Mouse (Mus musculus) R1 (cell line): Measurements from ENCODE around the gene Gm38655.
"Not testable (repeated sequence)": the region's sequence is repeated elsewhere in the genome, so short reads cannot be mapped to it uniquely, and the experiment has no call there.

ENCODE experiments used
- DNase-seq: peaks from one replicate; pipeline ENCODE4 v3.0.0-alpha.2; 2018; ENCODE audit warnings: low read depth, low spot score

Gene Gm38655

DNA sequence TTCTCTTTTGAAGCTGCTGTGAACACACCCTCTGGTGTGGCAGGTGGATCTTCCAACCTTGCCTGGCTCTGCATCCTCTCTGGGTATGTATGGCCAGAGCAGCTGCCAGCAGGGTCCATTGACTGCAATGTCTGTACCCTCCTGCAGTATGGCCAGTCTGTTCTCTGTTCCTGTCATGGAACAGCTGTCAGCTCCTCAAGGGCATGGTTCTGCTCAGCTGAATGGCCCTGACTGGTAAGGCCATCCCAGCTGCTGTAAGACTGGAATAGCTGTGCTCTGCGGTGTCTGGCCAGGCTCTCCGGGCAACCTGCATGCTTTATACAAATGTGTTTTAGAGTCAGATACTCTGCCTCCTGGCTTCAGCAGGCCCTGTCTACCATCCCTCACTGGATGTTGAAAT is 5.6 kb downstream of the Gm38655 start:
- DNase-seq = no peak

DNA sequence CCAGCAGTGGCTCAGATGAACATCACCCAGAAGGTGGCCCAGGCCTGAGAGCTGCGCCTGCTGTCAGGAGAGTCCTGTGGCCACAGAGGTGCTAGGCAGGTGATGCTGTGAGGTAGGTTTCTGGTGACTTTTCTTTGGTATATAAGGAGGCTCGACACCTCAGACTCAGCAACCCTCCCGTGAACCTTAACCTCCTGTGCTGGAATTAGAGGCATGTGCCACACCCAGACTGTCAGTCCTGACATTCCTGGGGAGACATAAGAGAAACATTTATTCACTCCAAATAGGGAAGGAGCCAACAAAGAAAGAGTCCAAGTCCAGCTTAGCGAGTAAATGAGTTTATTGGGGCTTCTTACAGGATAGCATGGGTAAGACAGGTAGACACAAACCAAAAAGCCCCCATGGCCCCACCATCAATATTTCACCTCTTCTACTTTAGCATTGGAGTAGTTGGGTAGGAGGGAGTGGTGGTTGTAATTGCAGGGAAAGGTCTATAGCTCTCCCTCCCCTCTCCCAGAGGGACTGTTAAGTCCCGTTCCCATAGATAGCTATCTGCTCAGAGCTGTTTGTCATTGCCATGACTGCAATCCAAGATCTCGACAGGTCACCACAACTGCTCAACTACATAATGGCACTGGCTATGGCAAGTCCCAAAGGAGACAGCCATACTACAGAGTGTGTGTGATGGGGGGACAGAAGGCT is 9.2 kb downstream of the Gm38655 start:
- peak; percentile 71 for DNase-seq

DNA sequence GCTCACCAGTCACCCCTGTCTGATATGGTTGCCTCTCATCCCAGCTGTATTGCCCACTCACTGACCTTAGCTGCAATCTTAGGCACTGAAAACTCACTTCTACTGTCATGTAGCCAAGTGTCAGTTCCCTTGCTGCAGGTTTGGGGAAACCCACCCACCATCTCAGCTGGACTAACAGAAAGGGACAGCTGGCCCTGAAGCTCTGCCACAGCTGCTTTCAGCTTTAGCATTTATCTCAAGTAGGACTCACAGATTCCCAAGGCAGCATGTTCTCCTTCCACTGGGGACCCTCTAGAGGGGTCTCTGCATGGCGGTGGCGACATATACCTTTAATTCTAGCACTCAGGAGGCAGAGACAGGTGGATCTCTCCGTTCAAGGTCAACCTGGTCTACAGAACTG is 10.5 kb downstream of the Gm38655 start:
- DNase-seq = no peak

DNA sequence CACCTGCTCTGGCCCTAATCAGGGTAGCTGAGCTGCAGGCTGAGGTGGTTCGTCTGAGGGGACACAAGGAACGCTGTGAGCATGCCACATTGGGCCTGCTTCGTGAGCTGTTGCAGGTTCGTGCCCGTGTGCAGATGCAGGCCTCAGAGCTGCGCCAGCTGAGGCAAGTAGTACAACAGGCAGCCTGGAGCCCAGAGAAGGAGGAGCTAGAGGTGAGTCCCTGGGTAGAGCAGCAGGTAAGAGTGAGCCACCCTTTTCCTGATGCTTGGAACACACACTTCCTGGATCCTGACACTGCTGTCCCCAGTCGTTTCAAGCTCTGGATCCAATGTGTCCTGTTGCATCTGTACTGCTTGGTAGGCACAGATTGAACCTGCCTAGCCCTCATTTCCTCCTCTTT is 11.9 kb downstream of the Gm38655 start:
- DNase-seq = no peak

DNA sequence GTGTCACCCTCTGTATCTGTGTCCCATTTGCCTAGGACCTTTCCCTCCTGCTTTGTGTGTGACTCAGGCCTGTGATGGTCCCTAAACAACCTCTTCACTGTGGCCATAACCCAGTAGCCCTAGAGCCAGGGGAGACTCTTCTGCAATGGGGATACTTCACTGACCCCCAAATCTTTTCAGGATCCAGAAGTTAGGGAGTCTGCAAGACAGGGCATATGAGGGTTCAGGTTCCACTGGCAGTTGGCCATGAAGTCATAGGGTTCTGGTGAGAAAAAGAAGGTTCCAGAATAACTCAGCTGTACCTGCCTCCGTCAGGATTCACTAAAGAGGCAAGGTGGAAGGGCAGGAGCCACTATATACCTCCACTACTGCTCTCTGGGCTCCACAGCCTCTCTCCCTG is 13.1 kb downstream of the Gm38655 start, which contains the start of gene Ccdc154:
Ccdc154 (plus strand) TSS at position 301 of the 400 bp plus-strand sequence.
- DNase-seq = no peak

DNA sequence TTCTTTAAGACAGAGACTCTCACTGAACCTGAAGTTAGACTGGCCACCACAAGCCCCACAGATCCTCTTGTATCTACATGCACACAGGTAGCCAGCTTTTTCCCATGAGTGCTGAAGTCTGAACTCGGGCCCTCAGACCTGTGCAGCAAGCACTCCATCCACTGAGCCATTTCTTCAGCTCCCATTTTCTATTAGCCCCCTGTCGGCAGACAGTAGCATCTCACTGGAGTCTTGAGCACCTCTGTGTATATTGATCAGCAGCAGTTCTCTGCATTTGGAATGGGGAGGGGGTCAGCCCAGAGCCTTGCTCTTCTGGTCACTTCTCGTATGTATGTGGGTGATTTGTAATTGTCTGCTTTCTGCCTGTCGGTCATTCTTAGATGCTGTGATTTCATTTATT is 35.3 kb downstream of the Gm38655 start:
- DNase-seq = peak; percentile 80

DNA sequence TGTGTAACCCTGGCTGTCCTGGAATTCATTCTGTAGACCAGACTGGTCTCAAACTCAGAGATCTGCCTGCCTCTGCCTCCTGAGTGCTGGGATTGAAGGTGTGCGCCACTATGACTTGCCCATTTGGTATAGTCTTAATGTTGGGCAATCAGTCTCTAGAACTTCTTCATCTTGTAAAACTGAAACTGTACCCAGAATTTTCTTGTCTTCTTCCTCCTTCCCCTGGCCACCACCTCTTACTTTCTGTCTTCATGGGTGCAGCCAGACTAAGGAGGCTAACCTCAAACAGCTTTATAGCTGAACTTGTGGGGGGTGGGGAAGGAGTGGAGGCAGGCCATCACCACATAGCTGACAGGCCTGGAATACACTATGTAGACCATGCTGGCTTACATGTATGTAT is 36.5 kb downstream of the Gm38655 start:
- DNase-seq = no peak

DNA sequence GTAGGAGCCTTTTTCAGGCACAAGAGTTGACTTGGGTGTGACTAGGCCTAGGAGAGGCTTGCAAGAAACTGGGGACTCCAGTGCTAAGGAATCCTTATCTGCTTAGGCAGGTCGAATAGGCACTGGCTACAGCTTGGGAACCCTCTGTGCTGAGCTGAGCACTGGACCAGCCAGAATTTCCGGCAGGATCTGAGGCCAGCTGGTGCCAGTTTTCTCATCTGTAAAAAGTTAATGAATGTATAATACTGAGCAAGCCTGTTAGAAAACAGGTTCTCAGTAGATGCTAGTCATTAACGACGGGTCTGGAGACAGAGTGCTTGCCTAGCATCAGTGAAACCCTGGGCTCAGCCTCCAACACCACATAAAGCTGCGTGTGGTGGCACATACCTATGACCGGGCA is 39.6 kb downstream of the Gm38655 start:
- DNase-seq = no peak

DNA sequence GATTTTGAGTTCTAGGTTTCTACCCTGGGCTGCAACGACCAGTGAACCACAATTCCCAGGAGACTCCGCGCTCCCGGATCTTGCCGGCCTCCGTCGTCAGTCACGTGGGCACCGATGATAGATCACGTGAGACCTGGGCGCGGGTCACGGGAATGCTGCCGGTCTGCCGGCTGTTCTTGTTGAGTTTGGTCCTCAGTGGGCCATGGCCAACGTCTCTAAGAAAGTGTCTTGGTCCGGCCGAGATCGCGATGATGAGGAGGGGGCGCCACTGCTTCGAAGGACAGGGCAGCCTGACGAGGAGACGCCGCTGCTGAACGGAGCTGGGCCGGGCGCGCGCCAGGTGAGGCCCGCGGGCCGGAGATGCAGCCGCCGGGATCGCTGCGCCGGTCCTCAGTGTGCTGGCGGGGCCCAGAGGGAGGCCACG is 42.0 kb downstream of the Gm38655 start, which contains the start of gene Clcn7:
Clcn7 (plus strand) TSS at position 117 of the 424 bp plus-strand sequence.
- peak; percentile 92 for DNase-seq

DNA sequence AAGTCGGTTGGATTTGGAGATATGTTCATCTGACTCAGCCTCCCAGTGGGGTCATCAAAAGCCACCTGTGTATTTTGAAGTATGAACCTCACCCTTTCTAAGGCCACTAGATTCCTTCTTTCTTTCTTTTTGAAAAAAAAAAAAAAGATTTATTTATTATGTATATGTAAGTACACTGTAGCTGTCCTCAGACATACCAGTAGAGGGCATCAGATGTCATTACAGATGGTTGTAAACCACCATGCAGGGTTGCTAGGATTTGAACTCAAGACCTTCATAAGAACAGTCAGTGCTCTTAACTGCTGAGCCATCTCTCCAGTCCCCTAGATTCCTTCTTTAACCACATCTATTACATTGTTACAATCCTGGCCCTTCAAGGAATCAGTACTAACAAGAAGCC is 45.2 kb downstream of the Gm38655 start:
- no peak for DNase-seq

DNA sequence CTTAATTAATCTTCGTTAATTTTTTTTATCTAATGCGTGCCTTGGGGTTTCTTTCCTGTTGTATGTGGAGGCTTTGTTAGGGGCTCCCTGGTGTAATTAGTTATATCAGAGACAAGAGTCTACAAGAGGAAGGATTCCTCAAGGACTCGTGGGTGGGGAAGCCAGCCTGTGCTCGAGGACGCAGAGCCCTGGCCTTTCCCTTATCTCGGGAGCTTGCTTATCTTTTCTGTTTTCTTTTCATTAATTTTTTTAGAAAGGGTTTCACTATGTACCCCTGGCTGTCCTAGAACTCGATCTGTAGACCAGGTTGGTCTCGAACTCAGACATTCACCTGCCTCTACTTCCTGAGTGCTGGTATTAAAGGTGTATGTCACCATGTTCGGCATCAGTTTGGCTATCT is 47.6 kb downstream of the Gm38655 start:
- no peak for DNase-seq

DNA sequence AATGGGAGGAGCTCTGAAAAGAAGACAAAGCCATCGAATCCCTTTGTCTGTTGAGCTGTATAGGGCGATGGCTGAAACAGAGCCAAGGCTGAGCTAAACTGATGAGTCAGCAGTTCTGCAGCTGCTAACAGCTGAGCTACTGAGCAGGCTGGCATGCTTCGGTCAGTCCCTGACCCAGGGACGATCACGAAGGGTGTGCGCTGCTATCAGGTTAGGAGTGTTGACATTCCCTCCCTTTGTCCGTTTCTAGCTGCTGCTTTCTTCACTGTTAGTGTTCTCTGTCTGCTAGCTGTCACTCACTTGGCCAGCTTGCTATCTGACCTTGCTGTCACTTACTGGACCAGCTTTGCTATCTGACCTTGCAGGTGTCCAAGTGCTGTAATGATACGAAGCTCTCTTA is 48.2 kb downstream of the Gm38655 start:
- peak; percentile 54 for DNase-seq

DNA sequence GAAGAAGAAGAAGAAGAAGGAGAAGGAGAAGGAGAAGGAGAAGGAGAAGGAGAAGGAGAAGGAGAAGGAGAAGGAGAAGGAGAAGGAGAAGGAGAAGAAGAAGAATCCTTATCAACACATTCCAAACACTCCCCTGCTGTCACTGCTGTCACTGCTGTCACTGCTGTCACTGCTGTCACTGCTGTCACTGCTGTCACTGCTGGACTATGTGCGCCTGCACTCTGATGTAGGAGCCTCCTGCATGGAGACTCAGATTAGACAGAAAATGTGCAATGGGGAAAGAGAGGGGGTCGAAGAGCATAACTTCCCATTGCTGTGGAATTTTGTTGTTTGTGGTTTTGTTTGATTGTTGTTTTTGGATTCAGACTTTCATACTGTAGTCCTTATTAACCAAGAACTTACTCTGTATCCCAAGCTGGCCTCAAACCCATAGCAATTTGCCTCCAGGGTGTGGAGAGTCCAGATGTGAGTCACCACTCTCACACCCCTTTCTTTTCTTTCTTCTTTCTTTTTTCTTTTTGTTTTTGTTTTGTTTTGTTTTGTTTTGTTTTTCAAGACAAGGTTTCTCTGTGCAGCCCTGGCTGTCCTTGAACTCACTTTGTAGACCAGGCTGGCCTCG is 49.7 kb downstream of the Gm38655 start:
- DNase-seq = not testable (repeated sequence)

DNA sequence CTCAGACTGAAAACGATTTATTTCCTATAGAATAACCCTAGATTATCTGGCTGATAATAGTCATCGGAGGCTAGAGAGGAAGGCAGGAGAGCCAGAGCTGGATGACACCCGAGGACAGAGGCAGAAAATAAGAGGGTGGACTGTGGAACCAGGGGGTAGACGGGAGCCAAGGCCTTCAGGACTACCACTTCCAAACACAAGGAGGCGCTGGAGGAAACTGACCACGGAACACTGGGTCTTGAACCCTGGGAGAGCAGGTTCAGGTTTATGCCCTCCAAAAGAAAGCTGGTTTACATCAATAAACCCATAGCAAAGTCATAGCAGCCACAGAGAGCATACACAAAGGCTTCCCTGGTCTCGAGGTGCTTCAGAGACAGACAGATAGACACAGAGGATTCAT is 51.3 kb downstream of the Gm38655 start:
- peak; percentile 51 for DNase-seq
